ENCODE assay signal across 8 mouse cellular contexts in the genomic region with DNA sequence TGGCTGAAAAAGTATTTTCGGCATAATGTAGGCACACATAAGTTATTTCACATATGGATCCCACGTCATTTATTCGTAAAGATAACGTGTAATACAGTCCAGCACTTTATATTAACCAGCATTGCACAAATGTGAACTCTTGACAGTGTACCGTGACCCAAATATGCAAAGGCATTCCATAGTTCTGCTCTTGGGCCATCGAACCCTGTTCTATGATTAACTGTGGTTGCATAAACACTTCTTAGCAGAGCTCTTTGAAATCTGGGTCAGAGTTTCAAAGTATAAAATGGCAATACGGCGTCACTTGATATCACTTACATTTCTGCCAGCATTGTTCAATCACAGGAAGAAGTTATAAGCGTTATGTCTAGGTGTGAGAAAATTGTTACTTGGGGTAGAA. TPM values are rescaled to one million over a fixed set of nuclear protein-coding genes. Genes with fewer than 3 reads are reported as not detected.
DNase-seq lines count a peak whose midpoint lies in the region; ATAC-seq and TF ChIP-seq lines count a peak whose summit lies in the region.

No protein-coding gene starts in this region.

- H3K4me2 ChIP-seq in heart, embryonic 12.5 days: peak overlapping the region; percentile 84
- H3K4me2 ChIP-seq in hindbrain, embryonic 15.5 days: peak overlapping the region; percentile 85

- TF ChIP-seq EP300 in MEL (IDR thresholded peaks at IDR 0.05; ENCODE audit: low read depth in 1 of 2, low read length in 2 of 2): no peak

- H3K9ac ChIP-seq in heart, embryonic 12.5 days: peak overlapping the region; percentile 93; the same call in 1 of the 2 replicates
- peak overlapping the region; percentile 93 for H3K9ac ChIP-seq in MEL (ENCODE audit: control insufficient read depth, low read depth, low read length, poor library complexity, severe bottlenecking)
- peak overlapping the region; percentile 89 for H3K9ac ChIP-seq in hindbrain, embryonic 15.5 days

- no peak for TF ChIP-seq CTCF in MEL (IDR thresholded peaks at IDR 0.05 in 2 of 3, conservative IDR thresholded peaks at IDR 0.05 in 1 of 3; ENCODE audit: control insufficient read depth in 1 of 3, insufficient read depth in 1 of 3, low read depth in 2 of 3, low read length in 3 of 3, poor library complexity in 1 of 3, severe bottlenecking in 1 of 3)

- no peak for DNase-seq in heart, postnatal 36 days
- DNase-seq in MEL (ENCODE audit: low read depth, low spot score): no peak
- peak; percentile 31 for DNase-seq in lung, postnatal 36 days
- DNase-seq in embryo, embryonic 9.5 days (ENCODE audit: extremely low spot score): no peak
- no peak for DNase-seq in layer of hippocampus, postnatal 36 days

- no peaks in the 10 kb centered on the region for H3K9me3 ChIP-seq in heart, embryonic 12.5 days (replicated peaks)
- no peaks in the 10 kb centered on the region for H3K9me3 ChIP-seq in MEL (replicated peaks; ENCODE audit: insufficient read depth, low read length)
- H3K9me3 ChIP-seq in hindbrain, embryonic 15.5 days: no peaks in the 10 kb centered on the region

- intact Hi-C loops in heart, postnatal 36 days (cut with DNase I): loop anchor here (5.0 kb wide), 1 partner anchor 59 kb away; the partner anchor contains the start of gene Idnk

- H3K27ac ChIP-seq in heart, embryonic 12.5 days (ENCODE audit: poor library complexity, severe bottlenecking): no peak overlapping the region
- H3K27ac ChIP-seq in MEL (ENCODE audit: control insufficient read depth, low read depth, low read length): peak overlapping the region; percentile 92
- H3K27ac ChIP-seq in hindbrain, embryonic 15.5 days (replicated peaks): peak overlapping the region; percentile 95

- WGBS in heart, embryonic 12.5 days: 86% methylated on average over 9 of the region's 9 CpGs
- 89% methylated on average over 9 of the region's 9 CpGs for WGBS in hindbrain, embryonic 15.5 days

- H3K27me3 ChIP-seq in heart, embryonic 12.5 days (replicated peaks): 0 out of 2 replicates have a peak, but pooled peaks cover 3% of the 10 kb centered on the region
- H3K27me3 ChIP-seq in MEL (ENCODE audit: control insufficient read depth in 1 of 2, insufficient read depth in 2 of 2, low read length in 2 of 2): no peaks in the 10 kb centered on the region
- H3K27me3 ChIP-seq in hindbrain, embryonic 15.5 days: no peaks in the 10 kb centered on the region

- peak overlapping the region; percentile 73 for H3K4me3 ChIP-seq in heart, embryonic 12.5 days
- peak overlapping the region; percentile 87 to 89 for H3K4me3 ChIP-seq in MEL (ENCODE audit: control insufficient read depth in 1 of 2, insufficient read depth in 1 of 2, low read depth in 2 of 2, low read length in 2 of 2)
- peak overlapping the region; percentile 77 for H3K4me3 ChIP-seq in hindbrain, embryonic 15.5 days

- peaks cover 26% of the 10 kb centered on the region for H3K4me1 ChIP-seq in heart, embryonic 12.5 days (replicated peaks)
- peaks cover 14 to 17% of the 10 kb centered on the region in 2 experiments for H3K4me1 ChIP-seq in MEL (ENCODE audit: control insufficient read depth in 1 of 2, insufficient read depth in 2 of 2, low read length in 2 of 2)
- H3K4me1 ChIP-seq in hindbrain, embryonic 15.5 days (replicated peaks): peaks cover 33% of the 10 kb centered on the region

- no peaks in the 10 kb centered on the region for H3K36me3 ChIP-seq in heart, embryonic 12.5 days
- peaks cover 0 to 37% of the 10 kb centered on the region in 2 experiments; a peak in 3 of 4 replicates for H3K36me3 ChIP-seq in MEL (ENCODE audit: control insufficient read depth in 1 of 2, insufficient read depth in 2 of 2, low read length in 2 of 2)
- H3K36me3 ChIP-seq in hindbrain, embryonic 15.5 days: no peaks in the 10 kb centered on the region

- no peak for TF ChIP-seq RAD21 in MEL (IDR thresholded peaks at IDR 0.05; ENCODE audit: low read depth, low read length)

- TF ChIP-seq POLR2A in MEL (IDR thresholded peaks at IDR 0.05; ENCODE audit: control insufficient read depth in 1 of 2, insufficient read depth in 1 of 2, low read depth in 1 of 2, low read length in 2 of 2, poor library complexity in 1 of 2): no peak

- ATAC-seq in heart, embryonic 12.5 days (ENCODE audit: insufficient number of reproducible peaks, low FRiP score): no peak
- no peak; the same call in 1 of the 2 replicates for ATAC-seq in hindbrain, embryonic 15.5 days (ENCODE audit: low FRiP score, low read depth)
- no peak for ATAC-seq in CD4-positive, CD25-positive, alpha-beta regulatory T cell, adult 4 months

- H3K79me2 ChIP-seq in MEL (ENCODE audit: control insufficient read depth, insufficient read depth, low read length, poor library complexity): peaks cover 42% of the 10 kb centered on the region

TF ChIP-seq in MEL, 35 proteins besides CTCF, POLR2A, EP300 and RAD21:
- TF ChIP-seq TBP (IDR thresholded peaks at IDR 0.05; ENCODE audit: low read depth, low read length) (no peak), MYB (IDR thresholded peaks at IDR 0.05; ENCODE audit: low read depth, low read length) (no peak), GABPA (IDR thresholded peaks at IDR 0.05; ENCODE audit: low read depth, low read length) (no peak), MEF2A (IDR thresholded peaks at IDR 0.05; ENCODE audit: extremely low read depth, insufficient replicate concordance, low read depth, low read length, poor library complexity, severe bottlenecking) (no peak)

RNA-seq across cellular contexts. Expression of gene Ubqln1, which starts 0.9 kb away (rescaled TPM):
- 104 and 108 TPM in 2 replicates for polyA plus RNA-seq in heart, embryonic 12.5 days (2016; fragmentation: Nextera tagmentation; extraction: Ambion mirVana)
- total RNA-seq in heart, postnatal 36 days (2021): 10 to 100 TPM; 47.8 to 49.6 TPM
- 68.6 and 77.2 TPM in 2 replicates for total RNA-seq in MEL (2012; rRNA removed)
- 100 to 1,000 TPM in 1 of 2 experiments, not detected in 1; 146 TPM for polyA plus RNA-seq in MEL (2012; ENCODE audit: insufficient read depth in 1 of 2, insufficient read length in 2 of 2, low read depth in 1 of 2, low replicate concordance in 2 of 2, missing spikeins in 1 of 2)
- polyA plus RNA-seq in hindbrain, embryonic 15.5 days (2015; fragmentation: Nextera tagmentation; extraction: Ambion mirVana): 146 and 158 TPM in 2 replicates
- 10 to 100 TPM; 14.2 to 21.1 TPM for polyA plus RNA-seq in CD4-positive, CD25-positive, alpha-beta regulatory T cell, adult 4 months (2017; shearing (Covaris generic))
- total RNA-seq in layer of hippocampus, postnatal 36 days (2021): 100 to 1,000 TPM; 148 to 155 TPM

RNA-seq across cellular contexts. Expression of gene Idnk, which starts 58.9 kb away (rescaled TPM):
- 25.4 and 28.9 TPM in 2 replicates for polyA plus RNA-seq in heart, embryonic 12.5 days (2016; fragmentation: Nextera tagmentation; extraction: Ambion mirVana)
- 10 to 100 TPM; 25.0 to 26.6 TPM for total RNA-seq in heart, postnatal 36 days (2021)
- total RNA-seq in MEL (2012; rRNA removed): 26.0 and 29.5 TPM in 2 replicates
- 10 to 100 TPM in 1 of 2 experiments, not detected in 1; 50.3 TPM for polyA plus RNA-seq in MEL (2012; ENCODE audit: insufficient read depth in 1 of 2, insufficient read length in 2 of 2, low read depth in 1 of 2, low replicate concordance in 2 of 2, missing spikeins in 1 of 2)
- 54.2 and 55.9 TPM in 2 replicates for polyA plus RNA-seq in hindbrain, embryonic 15.5 days (2015; fragmentation: Nextera tagmentation; extraction: Ambion mirVana)
- 100 to 1,000 TPM; 260 to 314 TPM for polyA plus RNA-seq in CD4-positive, CD25-positive, alpha-beta regulatory T cell, adult 4 months (2017; shearing (Covaris generic))
- 10 to 100 TPM; 27.5 to 29.9 TPM for total RNA-seq in layer of hippocampus, postnatal 36 days (2021)

RNA-seq across cellular contexts. Expression of gene Gkap1, which starts 59.1 kb away (rescaled TPM):
- 24.7 and 25.4 TPM in 2 replicates for polyA plus RNA-seq in heart, embryonic 12.5 days (2016; fragmentation: Nextera tagmentation; extraction: Ambion mirVana)
- total RNA-seq in heart, postnatal 36 days (2021): 10 to 100 TPM; 21.7 to 23.5 TPM
- 26.7 and 27.6 TPM in 2 replicates for total RNA-seq in MEL (2012; rRNA removed)
- 10 to 100 TPM in 1 of 2 experiments, not detected in 1; 34.1 TPM for polyA plus RNA-seq in MEL (2012; ENCODE audit: insufficient read depth in 1 of 2, insufficient read length in 2 of 2, low read depth in 1 of 2, low replicate concordance in 2 of 2, missing spikeins in 1 of 2)
- 35.1 and 38.8 TPM in 2 replicates for polyA plus RNA-seq in hindbrain, embryonic 15.5 days (2015; fragmentation: Nextera tagmentation; extraction: Ambion mirVana)
- polyA plus RNA-seq in CD4-positive, CD25-positive, alpha-beta regulatory T cell, adult 4 months (2017; shearing (Covaris generic)): under 1 TPM; 0.52 to 0.86 TPM
- 10 to 100 TPM; 22.2 to 23.5 TPM for total RNA-seq in layer of hippocampus, postnatal 36 days (2021)

Comparison
In these comparisons a context has a peak if more than half of its experiments do, and no peak if none do; other contexts are left out.
1. RNA of gene Gkap1, which starts 59.1 kb away (polyA plus RNA-seq): 35.1 to 38.8 TPM in hindbrain, embryonic 15.5 days, 34.1 TPM in MEL and 24.7 to 25.4 TPM in heart, embryonic 12.5 days; 0.52 to 0.86 TPM in CD4-positive, CD25-positive, alpha-beta regulatory T cell, adult 4 months; every median in the first group is over 4 times any median in the second.
2. Peak in every context shown above with its lines, with median percentiles within 50 percentile points of each other: H3K4me3 ChIP-seq and H3K9ac ChIP-seq.